Mouse (Mus musculus): ENCODE measurements around the gene Sit1. TPM values are rescaled to one million over a fixed set of nuclear protein-coding genes. Genes with fewer than 3 reads are reported as not detected.
A peak's percentile ranks its signal among the peaks of the same experiment; 100 is the strongest.

Sit1 gene
- total and polyA plus RNA-seq, 3 experiments = 0.31 TPM; not detected in 2

- Histone ChIP-seq H3K4me1 (ENCODE audit: control insufficient read depth, insufficient read depth, low read length) (no peaks in the 10 kb centered on the region; the same call in 1 of the 2 replicates), H3K4me3 (peak overlapping the region; percentile 15; the same call in 1 of the 2 replicates), H3K79me2 (replicated peaks; ENCODE audit: control insufficient read depth, insufficient read depth, low read length) (no peaks in the 10 kb centered on the region), H3K27ac (peak overlapping the region; percentile 56), H3K27me3 (ENCODE audit: control insufficient read depth, insufficient read depth, low read length) (no peaks in the 10 kb centered on the region), H3K36me3 (ENCODE audit: control insufficient read depth, insufficient read depth, low read length) (no peaks in the 10 kb centered on the region), H3K9ac (ENCODE audit: low read depth, low read length) (no peak overlapping the region)
- intact Hi-C loops (cut with DNase I) = no loop called here
- TF ChIP-seq CTCF (IDR thresholded peaks at IDR 0.05) = no peak
- no peak for TF ChIP-seq EP300 (IDR thresholded peaks at IDR 0.05; ENCODE audit: insufficient read depth, low read depth, low read length)
- no peak for TF ChIP-seq POLR2A (IDR thresholded peaks at IDR 0.05; ENCODE audit: insufficient read depth, low read depth, low read length)
- DNase-seq = peak; percentile 88 to 92
- WGBS = 18% methylated on average over 6 of the region's 6 CpGs
Measured at GRCm38 (mm10) chr4:43519956-43520355, 36.4 kb upstream of the Sit1 start.

GRCm38 (mm10) chr4:43519551-43519950 lies 36.0 kb upstream of the Sit1 start:
- Histone ChIP-seq H3K36me3 (ENCODE audit: control insufficient read depth, insufficient read depth, low read length) (no peaks in the 10 kb centered on the region), H3K27ac (no peak overlapping the region; the same call in 1 of the 2 replicates), H3K9ac (ENCODE audit: low read depth, low read length) (no peak overlapping the region), H3K4me3 (peak overlapping the region; percentile 15; the same call in 1 of the 2 replicates), H3K79me2 (replicated peaks; ENCODE audit: control insufficient read depth, insufficient read depth, low read length) (no peaks in the 10 kb centered on the region), H3K27me3 (ENCODE audit: control insufficient read depth, insufficient read depth, low read length) (no peaks in the 10 kb centered on the region), H3K4me1 (ENCODE audit: control insufficient read depth, insufficient read depth, low read length) (no peaks in the 10 kb centered on the region; the same call in 1 of the 2 replicates)
- DNase-seq = peak in 1 of 2 experiments; percentile 16
- TF ChIP-seq EP300 (IDR thresholded peaks at IDR 0.05; ENCODE audit: insufficient read depth, low read depth, low read length) (no peak), POLR2A (IDR thresholded peaks at IDR 0.05; ENCODE audit: insufficient read depth, low read depth, low read length) (no peak), CTCF (IDR thresholded peaks at IDR 0.05) (no peak)
- 45% methylated on average over 10 of the region's 10 CpGs for WGBS
- intact Hi-C loops (cut with DNase I) = no loop called here

GRCm38 (mm10) chr4:43515764-43516708 lies 32.5 kb upstream of the Sit1 start:
- 56% methylated on average over 11 of the region's 11 CpGs for WGBS
- H3K4me1 ChIP-seq (ENCODE audit: control insufficient read depth, insufficient read depth, low read length) = no peaks in the 10 kb centered on the region
- no peak overlapping the region for H3K4me3 ChIP-seq
- H3K9ac ChIP-seq (ENCODE audit: low read depth, low read length) = no peak overlapping the region
- no peak overlapping the region for H3K27ac ChIP-seq
- peak in 1 of 2 experiments; percentile 15 for DNase-seq
- no peaks in the 10 kb centered on the region for H3K36me3 ChIP-seq (ENCODE audit: control insufficient read depth, insufficient read depth, low read length)
- no peaks in the 10 kb centered on the region for H3K79me2 ChIP-seq (replicated peaks; ENCODE audit: control insufficient read depth, insufficient read depth, low read length)
- intact Hi-C loops (cut with DNase I) = no loop called here
- TF ChIP-seq CTCF (IDR thresholded peaks at IDR 0.05) = no peak
- TF ChIP-seq POLR2A (IDR thresholded peaks at IDR 0.05; ENCODE audit: insufficient read depth, low read depth, low read length) = no peak
- no peak for TF ChIP-seq EP300 (IDR thresholded peaks at IDR 0.05; ENCODE audit: insufficient read depth, low read depth, low read length)
- no peaks in the 10 kb centered on the region for H3K27me3 ChIP-seq (ENCODE audit: control insufficient read depth, insufficient read depth, low read length)

- 78% methylated on average over 4 of the region's 4 CpGs for WGBS
- Histone ChIP-seq H3K4me3 (no peak overlapping the region), H3K9ac (ENCODE audit: low read depth, low read length) (no peak overlapping the region), H3K79me2 (replicated peaks; ENCODE audit: control insufficient read depth, insufficient read depth, low read length) (no peaks in the 10 kb centered on the region), H3K27me3 (ENCODE audit: control insufficient read depth, insufficient read depth, low read length) (no peaks in the 10 kb centered on the region), H3K4me1 (ENCODE audit: control insufficient read depth, insufficient read depth, low read length) (no peaks in the 10 kb centered on the region), H3K27ac (no peak overlapping the region), H3K36me3 (ENCODE audit: control insufficient read depth, insufficient read depth, low read length) (no peaks in the 10 kb centered on the region)
- TF ChIP-seq EP300 (IDR thresholded peaks at IDR 0.05; ENCODE audit: insufficient read depth, low read depth, low read length) = no peak
- TF ChIP-seq CTCF (IDR thresholded peaks at IDR 0.05) = no peak
- TF ChIP-seq POLR2A (IDR thresholded peaks at IDR 0.05; ENCODE audit: insufficient read depth, low read depth, low read length) = no peak
- no peak for DNase-seq
- intact Hi-C loops (cut with DNase I) = no loop called here
Measured at GRCm38 (mm10) chr4:43513791-43514190, 30.3 kb upstream of the Sit1 start.

- Histone ChIP-seq H3K36me3 (ENCODE audit: control insufficient read depth, insufficient read depth, low read length) (no peaks in the 10 kb centered on the region), H3K4me1 (ENCODE audit: control insufficient read depth, insufficient read depth, low read length) (no peaks in the 10 kb centered on the region), H3K9ac (ENCODE audit: low read depth, low read length) (no peak overlapping the region), H3K27me3 (ENCODE audit: control insufficient read depth, insufficient read depth, low read length) (no peaks in the 10 kb centered on the region), H3K79me2 (replicated peaks; ENCODE audit: control insufficient read depth, insufficient read depth, low read length) (no peaks in the 10 kb centered on the region), H3K4me3 (no peak overlapping the region), H3K27ac (no peak overlapping the region)
- TF ChIP-seq CTCF (IDR thresholded peaks at IDR 0.05) = no peak
- no peak for TF ChIP-seq EP300 (IDR thresholded peaks at IDR 0.05; ENCODE audit: insufficient read depth, low read depth, low read length)
- no peak for TF ChIP-seq POLR2A (IDR thresholded peaks at IDR 0.05; ENCODE audit: insufficient read depth, low read depth, low read length)
- intact Hi-C loops (cut with DNase I) = no loop called here
- DNase-seq = no peak
- WGBS = 90% methylated on average over 4 of the region's 4 CpGs
Measured at GRCm38 (mm10) chr4:43513300-43513699, 29.8 kb upstream of the Sit1 start.

GRCm38 (mm10) chr4:43512653-43513052 lies 29.1 kb upstream of the Sit1 start:
- no peak for DNase-seq
- Histone ChIP-seq H3K79me2 (replicated peaks; ENCODE audit: control insufficient read depth, insufficient read depth, low read length) (no peaks in the 10 kb centered on the region), H3K9ac (ENCODE audit: low read depth, low read length) (no peak overlapping the region), H3K27ac (no peak overlapping the region), H3K27me3 (ENCODE audit: control insufficient read depth, insufficient read depth, low read length) (no peaks in the 10 kb centered on the region), H3K4me1 (ENCODE audit: control insufficient read depth, insufficient read depth, low read length) (peaks cover 4% of the 10 kb centered on the region), H3K36me3 (ENCODE audit: control insufficient read depth, insufficient read depth, low read length) (no peaks in the 10 kb centered on the region), H3K4me3 (no peak overlapping the region)
- TF ChIP-seq EP300 (IDR thresholded peaks at IDR 0.05; ENCODE audit: insufficient read depth, low read depth, low read length) (no peak), CTCF (IDR thresholded peaks at IDR 0.05) (no peak), POLR2A (IDR thresholded peaks at IDR 0.05; ENCODE audit: insufficient read depth, low read depth, low read length) (no peak)
- 66% methylated on average over 7 of the region's 7 CpGs for WGBS
- intact Hi-C loops (cut with DNase I) = no loop called here
